Mouse (Mus musculus): ENCODE measurements around the gene Tmem251.

Tmem251 gene

GRCm38 (mm10) chr12:102757689-102758402 lies 14.3 kb downstream of the Tmem251 start, which contains the start of the genes Gm28051, Gon7 and Ubr7:
Gm28051 (minus strand) TSS chr12:102757765.
Gon7 (minus strand) TSS chr12:102757803.
Ubr7 (plus strand) TSS chr12:102757967.
- DNase-seq, result peak; percentile 98

- no peak for DNase-seq
Measured at GRCm38 (mm10) chr12:102758403-102758756, 14.8 kb downstream of the Tmem251 start, which contains the start of gene Gm20604. Gm20604 (minus strand) TSS chr12:102758672.

- DNase-seq, result no peak
Measured at GRCm38 (mm10) chr12:102758936-102759335, 15.4 kb downstream of the Tmem251 start.

- DNase-seq, result no peak
Measured at GRCm38 (mm10) chr12:102761668-102762067, 18.1 kb downstream of the Tmem251 start.

GRCm38 (mm10) chr12:102763696-102764095 lies 20.1 kb downstream of the Tmem251 start:
- no peak for DNase-seq

GRCm38 (mm10) chr12:102769000-102769399 lies 25.4 kb downstream of the Tmem251 start:
- DNase-seq, result peak; percentile 31

- DNase-seq, result no peak
Measured at GRCm38 (mm10) chr12:102771601-102772000, 28.0 kb downstream of the Tmem251 start.

GRCm38 (mm10) chr12:102772676-102773075 lies 29.1 kb downstream of the Tmem251 start:
- no peak for DNase-seq

GRCm38 (mm10) chr12:102776035-102776434 lies 32.5 kb downstream of the Tmem251 start:
- DNase-seq, result no peak

GRCm38 (mm10) chr12:102778151-102778550 lies 34.6 kb downstream of the Tmem251 start:
- DNase-seq, result no peak

GRCm38 (mm10) chr12:102779452-102779851 lies 35.9 kb downstream of the Tmem251 start:
- DNase-seq, result peak; percentile 29

GRCm38 (mm10) chr12:102782841-102783240 lies 39.3 kb downstream of the Tmem251 start:
- DNase-seq, result no peak

GRCm38 (mm10) chr12:102784899-102785592 lies 41.5 kb downstream of the Tmem251 start:
- no peak for DNase-seq

GRCm38 (mm10) chr12:102785593-102785985 lies 42.0 kb downstream of the Tmem251 start:
- DNase-seq, result no peak

- DNase-seq, result no peak
Measured at GRCm38 (mm10) chr12:102787927-102788326, 44.4 kb downstream of the Tmem251 start.
